Mouse (Mus musculus) MEL (cell line): ENCODE results near the gene Sdhaf1. TPM values are rescaled to one million over a fixed set of nuclear protein-coding genes. Genes with fewer than 3 reads are reported as not detected.

ENCODE experiments used
- DNase-seq: peaks from one replicate; pipeline ENCODE4 v3.0.0; 2011; ENCODE audit warnings: low read depth, low spot score
- H3K27ac ChIP-seq: 2 replicates; pipeline ENCODE4 v1.5.1; 2012; ENCODE audit warnings: low read depth, mild to moderate bottlenecking, control low read depth, low read length, moderate library complexity; ENCODE audit not compliant: control insufficient read depth
- H3K27me3 ChIP-seq, 2 experiments: fragments of 150-350 bp in 1 of 2; sonication (generic) in 1 of 2; 2 replicates each; pipeline ENCODE4 v1.6.1; 2012; ENCODE audit warnings: low read length in 2 of 2, mild to moderate bottlenecking in 2 of 2, improper control_type of control experiment in 1 of 2, moderate library complexity in 1 of 2; ENCODE audit not compliant: insufficient read depth in 2 of 2, control insufficient read depth in 1 of 2
- H3K36me3 ChIP-seq, 2 experiments: 2 replicates each; pipeline ENCODE4 v1.6.1; 2012 to 2014; ENCODE audit warnings: low read length in 2 of 2, improper control_type of control experiment in 1 of 2, inconsistent platforms in 1 of 2, mild to moderate bottlenecking in 1 of 2; ENCODE audit not compliant: insufficient read depth in 2 of 2, control insufficient read depth in 1 of 2
- H3K4me1 ChIP-seq, 2 experiments: fragments of 150-350 bp in 1 of 2; sonication (generic) in 1 of 2; 2 replicates each; pipeline ENCODE4 v1.6.1; 2012; ENCODE audit warnings: low read length in 2 of 2, improper control_type of control experiment in 1 of 2, mild to moderate bottlenecking in 1 of 2; ENCODE audit not compliant: insufficient read depth in 2 of 2, control insufficient read depth in 1 of 2
- H3K4me3 ChIP-seq, 2 experiments: fragments of 150-350 bp in 1 of 2; sonication (generic) in 1 of 2; 2 replicates each; pipeline ENCODE4 v1.5.1; 2012; ENCODE audit warnings: low read depth in 2 of 2, low read length in 2 of 2, mild to moderate bottlenecking in 2 of 2, moderate library complexity in 2 of 2, control low read depth in 1 of 2, improper control_type of control experiment in 1 of 2; ENCODE audit not compliant: control insufficient read depth in 1 of 2, insufficient read depth in 1 of 2
- H3K79me2 ChIP-seq: 2 replicates; pipeline ENCODE4 v1.6.1; 2012; ENCODE audit warnings: mild to moderate bottlenecking, low read length, moderate library complexity; ENCODE audit not compliant: control insufficient read depth, poor library complexity, insufficient read depth
- H3K9ac ChIP-seq: 2 replicates; pipeline ENCODE4 v1.6.1; 2012; ENCODE audit warnings: low read depth, mild to moderate bottlenecking, control low read depth, low read length, moderate library complexity; ENCODE audit not compliant: control insufficient read depth, poor library complexity, severe bottlenecking
- H3K9me3 ChIP-seq: fragments of 150-350 bp; sonication (generic); replicated peaks from 2 replicates; pipeline ENCODE4 v1.6.1; 2012; ENCODE audit warnings: mild to moderate bottlenecking, low read length, improper control_type of control experiment, moderate library complexity; ENCODE audit not compliant: insufficient read depth
- BHLHE40 ChIP-seq: IDR thresholded peaks from 2 replicates; pipeline ENCODE4 v1.6.1; 2012; ENCODE audit warnings: low read depth, mild to moderate bottlenecking, inconsistent platforms, low read length, improper control_type of control experiment, borderline replicate concordance
- CHD2 ChIP-seq: IDR thresholded peaks from 2 replicates; pipeline ENCODE4 v1.6.1; 2011; ENCODE audit warnings: low read length, improper control_type of control experiment
- HCFC1 ChIP-seq: IDR thresholded peaks from 2 replicates; pipeline ENCODE4 v1.6.1; 2012; ENCODE audit warnings: low read depth, mild to moderate bottlenecking, inconsistent platforms, low read length, improper control_type of control experiment, moderate library complexity
- JUND ChIP-seq: IDR thresholded peaks from 2 replicates; pipeline ENCODE4 v1.6.1; 2011; ENCODE audit warnings: low read depth, mild to moderate bottlenecking, improper control_type of control experiment, low read length
- KAT2A ChIP-seq: conservative IDR thresholded peaks from 2 replicates; pipeline ENCODE4 v1.6.1; 2012; ENCODE audit warnings: low read depth, low read length, improper control_type of control experiment, inconsistent platforms
- MAFK ChIP-seq: IDR thresholded peaks from 2 replicates; pipeline ENCODE4 v1.6.1; 2011; ENCODE audit warnings: low read depth, mild to moderate bottlenecking, low read length, improper control_type of control experiment, borderline replicate concordance
- MAX ChIP-seq: IDR thresholded peaks from 2 replicates; pipeline ENCODE4 v1.6.1; 2011; ENCODE audit warnings: low read length, improper control_type of control experiment
- MXI1 ChIP-seq: IDR thresholded peaks from 2 replicates; pipeline ENCODE4 v1.6.1; 2011; ENCODE audit warnings: mild to moderate bottlenecking, low read depth, low read length, improper control_type of control experiment
- MYC ChIP-seq: IDR thresholded peaks from 2 replicates; pipeline ENCODE4 v1.6.1; 2011; ENCODE audit warnings: low read depth, mild to moderate bottlenecking, low read length, improper control_type of control experiment, moderate library complexity
- NELFE ChIP-seq: IDR thresholded peaks from 2 replicates; pipeline ENCODE4 v1.6.1; 2011; ENCODE audit warnings: low read depth, low read length, improper control_type of control experiment
- POLR2A ChIP-seq, 2 experiments: IDR thresholded peaks; 2 replicates each; pipeline ENCODE4 v1.6.1; 2011 to 2012; ENCODE audit warnings: low read length in 2 of 2, mild to moderate bottlenecking in 2 of 2, control low read depth in 1 of 2, improper control_type of control experiment in 1 of 2, low read depth in 1 of 2, moderate library complexity in 1 of 2; ENCODE audit not compliant: control insufficient read depth in 1 of 2, insufficient read depth in 1 of 2, poor library complexity in 1 of 2
- POLR2AphosphoS5 ChIP-seq: IDR thresholded peaks from 2 replicates; pipeline ENCODE4 v1.6.1; 2012; ENCODE audit warnings: low read depth, borderline replicate concordance, mild to moderate bottlenecking, inconsistent platforms, low read length, moderate library complexity, mixed read lengths
- SIN3A ChIP-seq: IDR thresholded peaks from 2 replicates; pipeline ENCODE4 v1.6.1; 2012; ENCODE audit warnings: low read length, improper control_type of control experiment, inconsistent platforms
- SMC3 ChIP-seq: IDR thresholded peaks from 2 replicates; pipeline ENCODE4 v1.6.1; 2011; ENCODE audit warnings: low read depth, low read length, improper control_type of control experiment
- TBP ChIP-seq: IDR thresholded peaks from 2 replicates; pipeline ENCODE4 v1.8.0; 2011; ENCODE audit warnings: low read depth, low read length, improper control_type of control experiment
- USF1 ChIP-seq: IDR thresholded peaks from 2 replicates; pipeline ENCODE4 v1.6.1; 2014; ENCODE audit warnings: low read depth, mild to moderate bottlenecking, inconsistent platforms, low read length, improper control_type of control experiment, moderate library complexity
- USF2 ChIP-seq, 2 experiments: IDR thresholded peaks; 2 replicates each; pipeline ENCODE4 v1.6.1; 2011 to 2012; ENCODE audit warnings: improper control_type of control experiment in 2 of 2, low read length in 2 of 2, borderline replicate concordance in 1 of 2, inconsistent platforms in 1 of 2, low read depth in 1 of 2, mild to moderate bottlenecking in 1 of 2; ENCODE audit not compliant: insufficient read depth in 1 of 2
- ZC3H11A ChIP-seq: IDR thresholded peaks from 2 replicates; pipeline ENCODE4 v1.6.1; 2012; ENCODE audit warnings: low read depth, mild to moderate bottlenecking, inconsistent platforms, low read length, improper control_type of control experiment
- ZMIZ1 ChIP-seq: IDR thresholded peaks from 2 replicates; pipeline ENCODE4 v1.6.1; 2012; ENCODE audit warnings: low read depth, mild to moderate bottlenecking, inconsistent platforms, low read length, improper control_type of control experiment, moderate library complexity
- ZNF384 ChIP-seq: IDR thresholded peaks from 2 replicates; pipeline ENCODE4 v1.6.1; 2012; ENCODE audit warnings: low read depth, mild to moderate bottlenecking, inconsistent platforms, low read length, improper control_type of control experiment
- polyA plus RNA-seq, 2 experiments: library from polyadenylated mRNA; stranded (reverse) in 1 of 2; unstranded in 1 of 2; fragments of >175 nt in 1 of 2; fragments of >200 nt in 1 of 2; gene quantifications; 2 replicates each; pipeline versions ENCODE4 v1.2.1 to v1.2.4; 2012; ENCODE audit warnings: low replicate concordance in 2 of 2, low read depth in 1 of 2; ENCODE audit not compliant: insufficient read length in 2 of 2, insufficient read depth in 1 of 2, missing spikeins in 1 of 2
- total RNA-seq: library from RNA; depleted of rRNA; stranded (reverse); fragments of 300-350 nt; gene quantifications from 2 replicates; pipeline ENCODE4 v1.2.3, GENCODE M21; 2012

The Sdhaf1 gene
- total and polyA plus RNA-seq, 3 experiments = 4.3 to 8.1 TPM; not detected in 1

DNA sequence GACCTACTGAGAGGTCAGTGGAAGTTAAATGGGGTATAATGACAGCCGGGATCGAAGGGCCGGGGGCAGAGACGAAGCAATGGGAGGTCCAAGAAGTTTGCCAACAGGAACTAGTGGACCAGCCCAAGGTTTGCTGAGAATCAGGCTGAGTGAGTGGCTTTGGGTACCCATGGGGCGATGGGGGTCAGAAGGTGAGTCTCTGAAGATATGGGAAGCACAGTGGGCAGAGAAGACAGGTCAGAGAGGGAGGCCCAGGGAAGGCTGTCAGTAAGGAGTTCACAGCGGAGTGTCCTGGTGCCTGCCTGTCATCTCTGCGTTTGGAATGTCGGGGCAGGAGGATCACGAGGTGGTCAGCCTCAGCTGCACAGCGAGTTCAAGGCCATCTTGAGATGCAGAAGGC, 4.7 kb upstream of the Sdhaf1 start:
- H3K79me2 ChIP-seq = no peaks in the 10 kb centered on the region
- no peak overlapping the region for H3K9ac ChIP-seq
- H3K4me3 ChIP-seq = no peak overlapping the region
- H3K27me3 ChIP-seq = peaks cover 0 to 2% of the 10 kb centered on the region in 2 experiments; a peak in 3 of 4 replicates
- H3K4me1 ChIP-seq = peaks cover 4 to 12% of the 10 kb centered on the region in 2 experiments; a peak in 3 of 4 replicates
- no peak for DNase-seq
- TF ChIP-seq USF2 (IDR thresholded peaks at IDR 0.05; ENCODE audit: borderline replicate concordance in 1 of 2, insufficient read depth in 1 of 2, low read depth in 1 of 2, low read length in 2 of 2) (no peak), USF1 (no peak), TBP (no peak), POLR2AphosphoS5 (no peak), ZNF384 (no peak), JUND (no peak), POLR2A (IDR thresholded peaks at IDR 0.05; ENCODE audit: control insufficient read depth in 1 of 2, insufficient read depth in 1 of 2, low read depth in 1 of 2, low read length in 2 of 2, poor library complexity in 1 of 2) (no peak), CHD2 (no peak), ZMIZ1 (no peak), MAFK (no peak), KAT2A (no peak), SMC3 (no peak), MAX (no peak), ZC3H11A (no peak)
- H3K36me3 ChIP-seq = peaks cover 0 to 11% of the 10 kb centered on the region in 2 experiments; a peak in 2 of 4 replicates
- no peak overlapping the region for H3K27ac ChIP-seq
- H3K9me3 ChIP-seq = no peaks in the 10 kb centered on the region

DNA sequence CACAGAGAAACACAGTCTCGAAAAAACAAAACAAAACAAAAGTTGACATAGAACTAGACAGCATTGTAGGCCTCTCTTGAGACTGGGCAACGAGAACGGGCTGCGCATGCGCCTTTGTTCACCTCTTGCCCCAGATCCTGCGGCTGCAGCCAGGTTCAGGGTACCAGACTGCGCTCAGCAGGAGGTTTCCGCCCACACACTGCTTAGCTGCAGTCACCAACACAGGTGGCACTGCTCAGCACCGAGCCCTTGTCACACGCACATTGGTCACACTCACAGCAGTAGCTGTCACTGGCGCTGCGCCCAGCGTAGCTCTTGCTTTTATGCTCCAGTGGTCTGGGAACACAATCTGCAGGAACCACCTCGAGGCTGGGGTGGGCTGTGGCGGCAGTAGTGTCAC, 3.4 kb upstream of the Sdhaf1 start:
- H3K4me1 ChIP-seq = peaks cover 0 to under 1% of the 10 kb centered on the region in 2 experiments; a peak in 1 of 4 replicates
- H3K9me3 ChIP-seq = no peaks in the 10 kb centered on the region
- no peak for TF ChIP-seq MXI1
- TF ChIP-seq TBP = no peak
- no peak for TF ChIP-seq NELFE
- TF ChIP-seq MYC = no peak
- no peak for TF ChIP-seq BHLHE40
- no peak for TF ChIP-seq SIN3A
- no peak for TF ChIP-seq HCFC1
- TF ChIP-seq, all 39 proteins: peak for 0
- no peak for DNase-seq
- no peak overlapping the region for H3K27ac ChIP-seq
- no peaks in the 10 kb centered on the region; the same call in 1 of the 2 replicates for H3K79me2 ChIP-seq
- peaks cover 0 to 2% of the 10 kb centered on the region in 2 experiments; a peak in 3 of 4 replicates for H3K27me3 ChIP-seq
- peaks cover 0 to 6% of the 10 kb centered on the region in 2 experiments; a peak in 1 of 4 replicates for H3K36me3 ChIP-seq
- no peak overlapping the region for H3K4me3 ChIP-seq
- H3K9ac ChIP-seq = no peak overlapping the region
